Mouse (Mus musculus) myocyte (in vitro differentiated cells): ENCODE data around the gene Isyna1. TPM values are rescaled to one million over a fixed set of nuclear protein-coding genes. Genes with fewer than 3 reads are reported as not detected.
A peak's percentile ranks its signal among the peaks of the same experiment; 100 is the strongest.

Experiments
- H3K27me3 ChIP-seq: one replicate; pipeline ENCODE4 v1.6.1; 2011; ENCODE audit not compliant: control insufficient read depth, insufficient read depth, insufficient read length
- H3K36me3 ChIP-seq: one replicate; pipeline ENCODE4 v1.6.1; 2011; ENCODE audit not compliant: control insufficient read depth, insufficient read depth
- H3K4me2 ChIP-seq: one replicate; pipeline ENCODE4 v1.6.1; 2011; ENCODE audit warnings: low read depth, control low read depth
- H3K4me3 ChIP-seq: one replicate; pipeline ENCODE4 v1.5.1; 2011; ENCODE audit warnings: mild to moderate bottlenecking, control low read depth, moderate library complexity
- H3K79me2 ChIP-seq: one replicate; pipeline ENCODE4 v1.6.1; 2011; ENCODE audit not compliant: control insufficient read depth, insufficient read depth
- H3ac ChIP-seq: one replicate; pipeline ENCODE4 v1.6.1; 2011; ENCODE audit not compliant: control insufficient read depth, insufficient read length
- CEBPB ChIP-seq: IDR thresholded peaks from 2 replicates; pipeline ENCODE4 v1.6.1; 2011; ENCODE audit warnings: mild to moderate bottlenecking, moderate library complexity; ENCODE audit not compliant: poor library complexity, insufficient read depth, severe bottlenecking
- E2F4 ChIP-seq: IDR thresholded peaks from one replicate; pipeline ENCODE4 v1.6.1; 2011; ENCODE audit warnings: mild to moderate bottlenecking, control low read depth, moderate library complexity; ENCODE audit not compliant: insufficient read depth
- MAX ChIP-seq: IDR thresholded peaks from one replicate; pipeline ENCODE4 v1.6.1; 2011; ENCODE audit warnings: low read depth, mild to moderate bottlenecking, control low read depth
- MYOD1 ChIP-seq, 3 experiments: IDR thresholded peaks; one replicate each; pipeline ENCODE4 v1.6.1; 2011; ENCODE audit warnings: control low read depth in 2 of 3, low read depth in 2 of 3, mild to moderate bottlenecking in 2 of 3, moderate library complexity in 1 of 3; ENCODE audit not compliant: insufficient read length in 2 of 3, control insufficient read depth in 1 of 3
- MYOG ChIP-seq, 3 experiments: IDR thresholded peaks; one replicate each; pipeline ENCODE4 v1.6.1; 2011; ENCODE audit warnings: control low read depth in 2 of 3, low read depth in 2 of 3, mild to moderate bottlenecking in 2 of 3; ENCODE audit not compliant: insufficient read length in 2 of 3, control insufficient read depth in 1 of 3, insufficient read depth in 1 of 3
- POLR2A ChIP-seq: IDR thresholded peaks from one replicate; pipeline ENCODE4 v1.6.1; 2011; ENCODE audit warnings: low read depth, mild to moderate bottlenecking, control low read depth, moderate library complexity; ENCODE audit not compliant: insufficient read length
- POLR2AphosphoS2 ChIP-seq: IDR thresholded peaks from one replicate; pipeline ENCODE4 v1.6.1; 2011; ENCODE audit warnings: low read depth, control low read depth; ENCODE audit not compliant: insufficient read length
- REST ChIP-seq: IDR thresholded peaks from one replicate; pipeline ENCODE4 v1.6.1; 2011; ENCODE audit warnings: mild to moderate bottlenecking, control low read depth, moderate library complexity; ENCODE audit not compliant: insufficient read depth, insufficient read length
- SRF ChIP-seq: IDR thresholded peaks from one replicate; pipeline ENCODE4 v1.6.1; 2011; ENCODE audit warnings: low read depth; ENCODE audit not compliant: control insufficient read depth, insufficient read length
- TCF12 ChIP-seq: IDR thresholded peaks from one replicate; pipeline ENCODE4 v1.6.1; 2011; ENCODE audit warnings: mild to moderate bottlenecking, control low read depth; ENCODE audit not compliant: poor library complexity, insufficient read depth, severe bottlenecking
- TCF3 ChIP-seq: IDR thresholded peaks from one replicate; pipeline ENCODE4 v1.6.1; 2011; ENCODE audit warnings: low read depth, control low read depth; ENCODE audit not compliant: insufficient read length
- USF1 ChIP-seq: IDR thresholded peaks from one replicate; pipeline ENCODE4 v1.6.1; 2011; ENCODE audit warnings: low read depth, mild to moderate bottlenecking, control low read depth, moderate library complexity
- polyA plus RNA-seq: library from polyadenylated mRNA; unstranded; fragments of >200 nt; fragmentation: generic; extraction: Trizol; gene quantifications from one replicate; pipeline ENCODE4 v1.2.1, GENCODE M21; 2012; ENCODE audit warnings: missing spikeins

Isyna1 gene
- polyA plus RNA-seq, 1 experiment: 40.4 TPM

DNA sequence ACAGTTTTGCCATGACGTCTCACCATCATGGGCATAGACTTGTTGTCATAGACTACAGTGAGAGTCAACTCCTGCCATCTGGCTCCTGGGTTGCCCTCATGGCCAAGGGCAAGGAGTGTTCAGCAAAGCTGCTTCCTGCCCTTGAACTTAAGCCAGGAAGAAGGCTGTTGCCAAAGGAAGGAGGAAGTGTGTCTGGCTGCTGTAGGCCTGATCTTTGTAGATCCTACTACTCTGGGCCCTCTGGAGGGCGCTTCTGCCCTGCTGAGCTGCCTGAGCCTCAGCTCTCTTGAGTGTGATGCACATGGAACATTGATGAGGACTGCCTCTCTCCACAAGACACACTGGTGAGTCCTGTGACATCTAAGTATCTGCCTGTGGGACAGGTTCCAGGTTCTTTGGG, 34.1 kb upstream of the Isyna1 start:
- Histone ChIP-seq H3ac (no peak overlapping the region), H3K79me2 (peaks cover 41% of the 10 kb centered on the region), H3K36me3 (no peaks in the 10 kb centered on the region), H3K4me3 (no peak overlapping the region), H3K4me2 (no peak overlapping the region), H3K27me3 (no peaks in the 10 kb centered on the region)
- TF ChIP-seq USF1 (no peak), CEBPB (no peak), TCF3 (no peak), POLR2AphosphoS2 (no peak), SRF (no peak), MAX (no peak), REST (no peak), TCF12 (no peak), E2F4 (no peak), MYOG (IDR thresholded peaks at IDR 0.05; ENCODE audit: control insufficient read depth in 1 of 3, insufficient read depth in 1 of 3, insufficient read length in 2 of 3, low read depth in 2 of 3) (no peak), MYOD1 (IDR thresholded peaks at IDR 0.05; ENCODE audit: control insufficient read depth in 1 of 3, insufficient read length in 2 of 3, low read depth in 2 of 3) (no peak), POLR2A (no peak)

DNA sequence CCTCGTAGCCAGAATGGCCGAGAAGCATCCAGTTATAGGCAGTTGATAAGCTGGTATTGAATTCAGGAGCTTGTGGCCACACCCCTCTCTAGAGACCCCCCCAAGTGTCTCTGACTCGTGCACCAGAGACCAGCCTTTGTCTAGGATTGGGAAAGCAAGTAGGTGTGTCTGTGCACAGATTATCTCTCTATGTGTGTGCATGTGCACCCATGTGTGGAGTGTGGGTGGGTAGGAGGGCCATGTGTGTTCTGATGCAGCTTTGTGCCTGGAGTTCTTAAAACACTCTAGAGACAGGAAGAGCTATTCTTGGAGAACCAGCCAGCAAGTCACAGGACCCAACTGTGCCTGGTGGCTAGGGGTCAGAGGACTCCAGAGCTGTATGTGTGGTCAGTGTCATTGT, 33.6 kb upstream of the Isyna1 start:
- no peaks in the 10 kb centered on the region for H3K27me3 ChIP-seq
- no peak overlapping the region for H3ac ChIP-seq
- no peak overlapping the region for H3K4me2 ChIP-seq
- H3K79me2 ChIP-seq: peaks cover 37% of the 10 kb centered on the region
- TF ChIP-seq REST (no peak), MYOD1 (IDR thresholded peaks at IDR 0.05; ENCODE audit: control insufficient read depth in 1 of 3, insufficient read length in 2 of 3, low read depth in 2 of 3) (no peak), POLR2AphosphoS2 (no peak), MYOG (IDR thresholded peaks at IDR 0.05; ENCODE audit: control insufficient read depth in 1 of 3, insufficient read depth in 1 of 3, insufficient read length in 2 of 3, low read depth in 2 of 3) (no peak), POLR2A (no peak), MAX (no peak), SRF (no peak), TCF12 (no peak), TCF3 (no peak), CEBPB (no peak), E2F4 (no peak)
- H3K36me3 ChIP-seq: no peaks in the 10 kb centered on the region
- no peak overlapping the region for H3K4me3 ChIP-seq

DNA sequence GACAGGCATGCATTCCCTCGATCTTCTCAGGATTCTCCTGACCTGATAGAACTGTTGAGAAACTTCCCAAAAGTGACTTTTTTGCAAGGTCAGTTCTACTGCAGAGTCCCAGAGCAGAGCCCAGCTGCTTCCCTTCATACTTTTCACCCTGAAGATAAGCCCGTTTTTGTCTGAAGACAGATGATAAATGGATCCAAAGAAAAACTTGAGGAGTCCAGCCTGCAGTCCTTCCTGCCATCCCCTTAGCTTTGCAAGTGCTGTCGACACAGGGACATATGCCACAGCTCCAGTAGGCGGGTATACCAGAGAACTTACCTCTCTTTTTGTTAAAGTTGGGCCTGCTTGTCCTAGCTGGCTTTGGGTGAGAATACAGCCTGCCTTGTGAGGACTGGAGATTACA, 32.8 kb upstream of the Isyna1 start:
- Histone ChIP-seq H3K27me3 (no peaks in the 10 kb centered on the region), H3K79me2 (peaks cover 37% of the 10 kb centered on the region), H3K36me3 (no peaks in the 10 kb centered on the region), H3K4me3 (no peak overlapping the region), H3K4me2 (peak overlapping the region; percentile 41), H3ac (no peak overlapping the region)
- TF ChIP-seq REST: no peak
- TF ChIP-seq POLR2AphosphoS2: no peak
- TF ChIP-seq CEBPB: no peak
- TF ChIP-seq E2F4: no peak
- TF ChIP-seq USF1: no peak
- TF ChIP-seq TCF12: no peak
- TF ChIP-seq POLR2A: no peak
- TF ChIP-seq MYOD1 (IDR thresholded peaks at IDR 0.05; ENCODE audit: control insufficient read depth in 1 of 3, insufficient read length in 2 of 3, low read depth in 2 of 3): no peak
- TF ChIP-seq MYOG (IDR thresholded peaks at IDR 0.05; ENCODE audit: control insufficient read depth in 1 of 3, insufficient read depth in 1 of 3, insufficient read length in 2 of 3, low read depth in 2 of 3): no peak
- TF ChIP-seq TCF3: no peak
- no peak for TF ChIP-seq SRF
- TF ChIP-seq MAX: no peak

DNA sequence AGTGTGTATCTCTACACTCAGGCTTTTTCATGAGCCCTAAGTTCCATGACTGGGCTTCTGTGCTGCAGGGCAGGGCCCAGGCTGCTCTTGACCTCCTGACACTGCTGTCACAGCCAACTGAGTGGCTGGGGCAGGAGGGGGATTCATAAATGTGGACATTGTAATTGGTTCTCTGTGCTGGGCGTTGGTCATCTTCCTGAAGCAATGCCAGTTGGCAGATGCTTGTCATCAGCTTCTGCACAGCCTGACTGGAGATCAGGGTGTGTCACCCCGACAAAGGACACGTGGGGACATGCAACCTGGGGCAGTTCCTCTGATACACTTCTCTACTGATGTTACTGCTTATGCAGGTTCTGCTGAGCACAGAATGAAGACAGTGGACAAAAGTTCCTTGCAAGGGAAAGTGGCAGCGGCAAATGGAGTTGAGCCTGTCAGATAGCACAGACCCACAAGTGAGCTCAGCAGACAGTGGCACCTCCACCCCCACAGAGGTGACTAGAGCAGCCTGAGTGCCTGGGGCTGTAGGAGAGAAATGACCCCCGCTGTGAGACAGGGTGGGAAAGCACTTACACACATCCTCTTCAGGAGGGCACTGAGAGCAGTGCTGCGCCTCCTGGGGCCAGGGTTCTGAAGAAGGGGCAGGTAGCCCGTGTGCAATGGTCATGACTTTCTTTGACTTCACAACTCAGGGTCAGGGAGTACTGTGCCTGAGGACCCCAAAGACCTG, 32.2 kb upstream of the Isyna1 start:
- peak overlapping the region; percentile 41 for H3K4me2 ChIP-seq
- H3K4me3 ChIP-seq: no peak overlapping the region
- H3K27me3 ChIP-seq: no peaks in the 10 kb centered on the region
- TF ChIP-seq REST (no peak), TCF3 (no peak), TCF12 (no peak), MYOD1 (IDR thresholded peaks at IDR 0.05; ENCODE audit: control insufficient read depth in 1 of 3, insufficient read length in 2 of 3, low read depth in 2 of 3) (peak in 1 of 3 experiments; percentile 22), USF1 (no peak), POLR2A (no peak)
- H3ac ChIP-seq: no peak overlapping the region
- H3K36me3 ChIP-seq: no peaks in the 10 kb centered on the region
- H3K79me2 ChIP-seq: peaks cover 37% of the 10 kb centered on the region
